Mouse (Mus musculus) kidney, adult 8-10 months (tissue): Measurements from ENCODE around the gene Clgn.
"Not testable (repeated sequence)": the region's sequence is repeated elsewhere in the genome, so short reads cannot be mapped to it uniquely, and the experiment has no call there.

Experiments used
- DNase-seq, 2 experiments: peaks; one replicate each; pipeline ENCODE4 v3.0.0; 2022

Gene Clgn

DNA sequence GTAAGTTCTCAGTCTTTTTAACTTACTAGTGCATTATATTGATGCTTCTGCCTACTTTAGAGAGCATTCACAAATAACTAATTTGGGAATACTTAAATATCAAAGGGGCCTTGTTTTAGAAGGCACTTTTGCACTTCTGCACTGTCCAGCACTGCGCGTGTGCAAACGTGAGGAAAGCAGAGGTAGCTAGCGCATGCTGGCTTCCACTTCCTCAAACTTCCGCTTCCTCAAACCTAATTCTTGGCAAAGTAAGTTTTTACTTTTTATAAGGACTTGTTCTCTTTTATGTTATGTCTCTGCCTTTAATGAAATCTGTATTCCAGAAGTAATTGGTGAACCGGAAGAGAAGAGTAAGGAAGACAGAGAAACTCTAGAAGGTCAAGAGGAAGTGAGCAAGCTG lies 35.5 kb downstream of the Clgn start:
- DNase-seq: no peak

DNA sequence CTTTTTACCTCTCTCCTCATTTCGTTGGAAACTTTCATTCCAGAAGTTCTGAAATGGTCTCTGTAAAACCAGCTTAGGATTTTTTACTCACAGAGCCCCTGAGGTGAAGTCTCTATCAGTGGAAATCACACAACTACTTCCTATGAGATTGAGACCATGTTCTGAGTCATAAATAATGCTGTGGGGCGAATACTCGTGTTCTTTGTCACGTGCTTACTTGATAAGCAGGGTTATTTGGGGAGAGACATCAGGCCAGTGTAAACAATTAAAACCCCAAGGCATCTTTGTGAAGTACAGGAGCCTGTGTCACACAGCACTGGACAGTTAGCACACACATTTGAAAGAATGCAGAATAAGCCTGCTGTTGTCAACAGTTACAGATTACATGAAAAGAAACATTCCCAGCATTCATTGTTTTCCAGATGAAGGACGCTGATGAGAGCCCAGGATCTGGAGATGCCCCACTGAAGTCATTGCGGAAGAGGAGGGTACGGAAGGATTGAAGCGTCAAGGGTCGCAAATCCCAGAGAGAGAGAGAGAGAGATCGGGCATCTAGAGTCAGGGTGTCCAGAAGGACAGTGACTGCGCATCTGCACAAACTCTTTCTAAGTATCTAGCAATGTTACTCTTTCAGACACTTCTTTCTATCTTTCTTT lies 36.6 kb downstream of the Clgn start:
- peak in 1 of 2 experiments; percentile 23 for DNase-seq

DNA sequence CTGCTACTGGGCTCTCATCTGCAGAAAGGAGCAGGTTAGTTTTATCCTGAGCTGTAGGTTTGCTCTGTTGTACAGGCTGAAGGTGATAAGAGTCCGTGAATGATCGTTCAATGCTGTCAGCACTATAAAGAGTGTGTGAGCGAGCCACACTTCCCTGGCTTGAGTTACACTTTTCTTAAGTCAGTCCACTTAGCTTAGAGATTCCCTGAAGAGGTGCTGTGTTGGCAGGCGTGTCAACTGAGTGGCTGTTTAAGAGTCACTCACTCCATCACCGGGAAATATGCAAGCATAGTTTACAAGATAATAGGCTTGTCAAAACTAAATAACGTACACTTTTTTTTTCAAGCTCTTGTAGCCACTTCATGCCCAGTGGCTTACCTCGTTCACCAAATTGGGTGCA lies 37.3 kb downstream of the Clgn start:
- DNase-seq: no peak

DNA sequence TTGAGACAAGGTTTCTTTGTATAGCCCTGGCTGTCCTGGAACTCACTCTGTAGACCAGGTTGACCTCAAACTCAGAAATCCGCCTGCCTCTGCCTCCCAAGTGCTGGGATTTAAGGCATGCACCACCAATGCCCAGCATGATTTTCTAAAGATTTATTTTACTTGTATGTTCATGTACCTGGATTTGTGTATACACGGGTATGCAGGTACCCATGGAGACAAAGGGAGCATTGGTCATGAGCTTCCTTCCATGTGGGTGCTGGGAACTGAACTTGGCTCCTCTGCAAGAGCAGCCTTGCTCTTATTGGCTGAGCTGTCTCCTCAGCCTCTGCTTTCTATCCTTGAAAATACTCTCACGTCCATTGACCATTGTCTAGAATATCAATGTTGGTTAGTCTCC lies 39.0 kb downstream of the Clgn start:
- DNase-seq: not testable (repeated sequence)

DNA sequence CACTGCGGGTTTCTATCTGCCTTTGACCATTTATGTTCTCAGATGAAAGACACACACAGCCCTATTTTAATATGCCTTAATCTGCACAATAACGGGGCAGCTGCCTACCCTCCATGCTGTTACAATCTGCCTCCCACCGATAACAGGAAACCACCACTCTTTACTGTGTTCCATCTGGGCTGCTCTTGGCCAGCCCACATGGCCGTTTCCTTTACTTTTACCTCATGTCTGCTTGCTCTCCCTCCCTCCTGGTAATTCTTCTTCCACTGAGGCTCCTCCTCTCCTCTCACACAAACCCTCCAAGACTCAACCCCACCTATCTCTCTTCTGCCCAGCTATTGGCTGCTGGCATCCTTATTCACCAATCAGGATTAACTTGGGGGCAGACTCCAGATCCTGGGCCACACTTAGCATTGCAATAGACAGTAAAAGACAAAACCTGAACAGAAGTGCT lies 39.4 kb downstream of the Clgn start:
- DNase-seq: no peak

DNA sequence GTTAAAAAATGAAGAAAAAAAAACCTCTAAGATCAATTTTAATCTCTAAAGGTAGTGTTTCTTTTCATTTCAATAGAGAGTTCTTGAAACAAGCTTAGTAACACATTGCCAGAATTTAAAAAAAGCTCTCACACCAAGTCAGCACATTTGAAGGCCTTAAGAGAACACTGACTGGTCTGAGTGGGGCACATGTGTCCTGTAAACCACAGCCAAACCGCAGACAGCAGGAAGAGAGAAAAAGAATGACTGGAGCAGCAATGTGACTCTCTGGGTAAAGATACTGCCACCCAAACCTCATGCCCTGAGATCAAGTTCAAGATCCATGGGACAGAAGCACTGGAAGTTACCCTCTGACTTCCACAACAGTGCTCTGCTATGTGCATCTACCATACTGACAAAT lies 47.4 kb downstream of the Clgn start:
- DNase-seq: no peak

DNA sequence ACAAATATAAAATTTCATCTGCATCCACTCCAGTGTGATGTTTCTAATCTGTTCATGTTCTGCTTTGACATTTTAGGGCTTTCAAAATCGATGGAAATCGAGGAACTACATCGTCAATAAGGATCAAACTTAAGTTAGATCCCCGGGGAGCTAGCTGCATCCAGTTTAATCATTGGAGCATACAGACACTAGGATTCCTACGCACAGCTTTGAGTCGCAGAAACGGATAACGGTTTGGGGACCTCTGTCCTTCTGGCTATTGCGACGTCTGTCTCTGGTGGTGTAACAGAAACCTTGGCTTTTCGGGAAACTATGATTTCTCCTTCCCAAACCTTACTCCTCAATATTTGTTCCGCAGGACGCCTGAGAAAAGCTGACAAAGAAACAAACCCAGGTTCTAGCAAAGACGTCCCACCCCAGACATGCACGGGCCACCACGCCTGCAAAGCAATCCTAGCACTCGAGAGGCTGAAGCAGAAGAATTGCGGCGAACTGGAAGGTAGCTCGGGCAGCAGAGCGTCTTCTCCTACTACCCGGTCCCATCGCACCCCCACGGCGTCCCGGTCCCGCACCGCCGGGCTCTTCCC lies 52.1 kb downstream of the Clgn start:
- no peak for DNase-seq

DNA sequence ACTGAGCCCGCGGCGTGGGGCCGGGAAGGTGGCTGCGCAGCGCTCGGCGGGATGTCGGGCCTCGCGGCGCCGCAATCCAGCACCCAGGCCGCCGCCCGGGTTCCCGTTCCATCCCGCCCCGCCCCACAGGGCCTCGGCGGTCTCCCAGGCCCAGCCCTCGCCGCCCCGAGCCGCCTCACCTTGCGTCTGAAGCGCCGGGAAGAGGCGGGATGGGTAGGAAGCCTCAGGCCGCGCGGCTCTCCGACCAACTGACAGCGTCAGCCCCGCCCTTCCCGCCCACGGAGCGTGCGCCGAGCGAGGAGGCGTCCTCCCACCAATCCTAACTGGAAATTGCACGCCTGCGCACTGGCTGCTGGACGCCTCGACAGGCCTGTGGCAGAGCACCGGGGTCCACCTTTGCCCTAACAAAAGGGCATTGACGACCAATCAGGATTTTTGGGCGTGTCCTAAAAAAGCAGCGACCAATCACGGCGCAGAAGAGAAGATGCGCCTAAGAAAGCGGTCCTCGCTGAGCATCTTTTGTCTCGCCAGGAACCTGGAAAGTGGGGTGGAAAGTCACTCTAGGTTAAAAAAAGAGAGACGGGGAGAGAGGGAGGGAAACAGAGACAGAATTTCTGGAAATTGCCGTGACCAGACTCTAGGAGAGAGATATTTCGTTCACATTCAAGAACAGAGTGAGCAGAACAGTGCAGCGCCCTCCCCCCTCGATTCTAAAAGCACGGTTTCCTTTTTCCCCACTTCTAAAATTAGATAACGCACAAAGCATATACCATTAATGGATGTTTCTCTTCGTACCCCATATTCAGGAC lies 52.8 kb downstream of the Clgn start:
- peak; percentile 96 for DNase-seq

DNA sequence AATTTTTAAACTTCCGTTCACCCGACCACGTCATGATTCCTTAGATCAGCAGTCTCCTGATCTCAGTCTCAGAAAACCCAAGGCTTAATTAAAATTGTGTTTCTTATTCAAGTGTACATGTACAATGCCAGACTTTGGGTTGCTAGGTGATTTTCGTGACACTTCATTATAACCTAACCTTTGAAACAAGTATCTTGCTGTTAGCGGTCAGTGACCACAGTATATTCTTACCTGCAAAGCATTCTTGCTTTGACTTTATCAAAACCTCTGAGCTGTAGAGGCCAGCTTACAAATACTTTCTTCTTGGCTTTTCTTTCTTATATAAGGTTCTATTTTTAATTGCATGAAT lies 53.4 kb downstream of the Clgn start:
- DNase-seq: no peak

DNA sequence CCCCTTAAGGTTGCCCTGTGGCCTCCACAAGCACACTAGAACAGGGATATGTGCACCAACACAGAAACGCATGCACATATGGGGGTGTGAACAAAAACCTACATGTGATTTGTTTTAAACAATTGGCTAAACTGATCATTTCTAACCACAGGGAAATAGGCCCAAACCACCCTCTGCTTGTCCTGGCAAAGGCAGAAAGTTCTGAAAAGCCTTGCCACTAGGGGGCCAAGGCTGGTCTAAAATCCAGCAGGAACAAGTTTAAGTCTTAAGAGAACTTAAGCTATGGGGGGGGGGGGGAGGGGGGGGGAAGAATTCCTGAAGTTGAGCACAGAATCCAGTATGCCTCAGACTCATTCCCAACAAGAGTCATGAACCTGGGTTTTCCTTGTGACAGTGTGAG lies 60.3 kb downstream of the Clgn start:
- peak in 1 of 2 experiments; percentile 38 for DNase-seq

DNA sequence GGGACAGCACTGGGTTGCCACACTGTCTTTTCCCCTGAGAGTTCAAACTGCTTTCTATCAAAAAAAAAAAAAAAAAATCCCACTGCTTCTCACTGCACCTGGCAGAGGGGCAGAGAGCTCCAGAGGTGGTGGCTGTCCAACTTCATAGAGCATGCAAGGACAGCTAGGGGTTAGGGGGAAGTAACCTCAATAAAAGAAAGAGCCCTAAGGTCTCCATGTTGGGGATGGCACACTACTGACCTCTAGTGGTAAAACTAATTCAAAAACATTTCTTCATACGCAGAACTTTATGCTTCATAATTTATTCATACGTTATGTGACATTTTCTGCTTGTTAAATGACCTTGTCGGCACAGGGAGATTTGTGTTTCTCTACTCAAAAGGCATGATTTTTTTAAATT lies 61.4 kb downstream of the Clgn start:
- no peak for DNase-seq

DNA sequence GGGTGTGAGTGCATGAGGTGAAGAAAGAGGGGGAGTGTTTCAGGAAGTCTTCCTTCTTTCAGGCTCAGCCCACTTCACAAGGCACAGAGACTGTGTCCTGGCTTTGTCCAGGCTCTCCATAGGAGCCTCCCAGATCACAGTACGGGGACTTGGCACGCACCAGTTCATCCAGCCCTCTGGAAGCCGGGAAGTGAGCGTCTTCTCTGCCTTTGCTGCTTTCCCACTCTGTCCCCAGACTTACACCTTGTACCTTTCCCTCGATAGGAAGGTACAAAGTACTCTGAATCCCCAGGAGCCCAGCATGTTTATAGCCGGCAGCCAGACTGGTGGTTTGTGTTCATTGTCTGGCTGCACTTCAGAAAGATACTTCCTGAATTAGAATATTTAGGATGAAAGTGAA lies 67.5 kb downstream of the Clgn start:
- peak; percentile 65 to 74 for DNase-seq

DNA sequence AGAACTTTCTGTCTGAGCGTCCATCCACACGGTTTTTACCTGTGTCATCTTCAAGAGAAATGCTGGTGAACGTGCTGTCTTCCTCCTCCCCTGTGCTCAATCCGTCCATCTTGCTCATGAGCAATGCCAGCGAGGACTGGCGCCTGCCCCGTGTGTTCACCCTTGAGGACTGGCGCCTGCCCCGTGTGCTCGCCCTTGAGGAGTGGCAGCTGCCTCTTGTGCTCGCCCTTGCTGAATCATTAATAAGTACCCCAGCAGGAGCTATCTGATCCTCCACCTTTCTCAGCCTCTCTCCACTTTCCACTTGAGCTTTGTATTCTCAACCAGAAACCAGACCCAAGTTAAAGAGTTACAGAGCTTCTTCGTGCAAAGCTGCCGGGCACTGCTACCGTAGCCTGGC lies 68.6 kb downstream of the Clgn start, which contains the start of gene Scoc:
Gene Scoc (minus strand): TSS at position 170 of the 400 bp plus-strand sequence.
- DNase-seq: peak; percentile 82 to 90

DNA sequence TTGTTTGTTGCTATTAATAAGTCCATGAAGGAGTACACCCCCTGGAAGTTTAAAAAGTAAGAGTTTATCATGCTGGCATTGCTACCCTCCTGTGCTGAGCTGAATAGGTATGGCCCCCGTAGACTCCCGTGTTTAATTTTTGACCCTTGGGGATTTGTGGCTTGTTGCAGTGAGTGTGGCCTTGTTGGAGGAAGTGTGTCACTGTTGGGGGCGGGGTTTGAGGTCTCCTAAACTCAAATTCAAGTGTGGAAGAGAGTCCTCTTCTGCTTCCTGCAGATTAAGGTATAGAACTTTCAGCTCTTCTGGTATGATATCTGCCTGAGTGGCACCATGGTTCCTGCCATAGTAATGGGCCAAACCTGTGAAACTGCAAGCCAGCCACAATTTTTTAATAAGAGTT lies 69.9 kb downstream of the Clgn start:
- no peak for DNase-seq
